Mouse (Mus musculus) gastrocnemius, postnatal 36 days (tissue): ENCODE measurements around the gene Abt1. TPM values are rescaled to one million over a fixed set of nuclear protein-coding genes. Genes with fewer than 3 reads are reported as not detected.

Experiments used
- DNase-seq, 2 experiments: peaks; one replicate each; pipeline ENCODE4 v3.0.0; 2022
- intact Hi-C: fragments of 180-260 bp; cut with DNase I; formaldehyde crosslinking; loops from one replicate; pipeline ENCODE4 v1.15.1; 2025
- long read RNA-seq, 2 experiments: library from polyadenylated mRNA; stranded (forward); transcript quantifications; one replicate each; pipeline ENCODE4 v2.0.0; 2021
- total RNA-seq, 2 experiments: library from RNA; stranded (reverse); gene quantifications; 2 replicates each; pipeline ENCODE4 v1.2.3; 2021

The Abt1 gene
- total RNA-seq = 1 to 10 TPM; 3.2 to 3.3 TPM
- long read RNA-seq, experiment 1, full-length matches to known transcripts = 12 of 12 reads
- long read RNA-seq, experiment 1, partial matches to known transcripts = 0 of 12 reads
- long read RNA-seq, experiment 1, other reads (novel, unspliced or antisense) = 0 of 12 reads
- long read RNA-seq, experiment 2, full-length matches to known transcripts = 17 of 18 reads
- long read RNA-seq, experiment 2, partial matches to known transcripts = 0 of 18 reads
- long read RNA-seq, experiment 2, other reads (novel, unspliced or antisense) = 1 of 18 reads

DNA sequence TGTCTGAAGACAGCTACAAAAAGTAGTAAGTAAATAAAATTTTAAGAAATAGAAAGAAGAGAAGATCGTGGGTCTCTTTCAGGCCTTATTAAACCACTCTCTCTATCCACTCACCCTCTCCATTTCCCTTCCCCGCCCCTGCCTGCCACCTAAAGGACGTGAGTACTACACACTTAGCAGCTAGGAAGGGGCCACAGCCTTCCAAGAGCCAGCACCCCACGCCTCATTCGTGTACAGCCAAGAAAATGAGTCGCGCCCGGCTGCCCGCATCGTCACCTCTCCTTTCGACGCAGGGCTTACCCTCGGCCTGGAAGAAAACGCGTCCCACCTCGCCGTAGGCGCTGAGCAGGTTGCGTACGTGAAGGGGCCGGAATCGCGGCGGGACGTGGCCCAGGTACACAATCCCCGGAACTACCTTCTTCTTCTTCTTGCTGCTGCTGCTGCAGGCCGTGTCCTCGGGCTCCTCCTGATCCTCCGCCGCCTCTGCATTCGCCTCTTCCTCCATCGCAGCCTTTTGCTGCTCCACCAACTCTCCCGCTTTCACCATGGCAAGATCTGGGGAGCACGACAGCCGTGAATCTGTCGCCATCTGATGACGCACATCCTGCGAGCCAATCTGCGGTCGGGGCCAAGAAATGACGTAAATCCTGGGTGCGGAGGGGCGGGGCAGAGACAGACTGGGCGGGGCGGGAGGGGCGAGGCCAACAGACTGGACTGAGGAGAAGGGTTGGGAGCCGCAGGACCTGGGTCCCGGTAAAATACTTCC is at the start of gene Abt1:
Abt1 (minus strand) TSS at position 581 of the 766 bp plus-strand sequence.
- peak; percentile 88 to 90 for DNase-seq
- intact Hi-C loops = loop anchor here (2.0 to 10.0 kb wide), 3 partner anchors 173 to 1709 kb away; partner anchors contain the start of genes Hist1h2ac, Hist1h2ai, Hist1h2bc and Hist1h2bl

DNA sequence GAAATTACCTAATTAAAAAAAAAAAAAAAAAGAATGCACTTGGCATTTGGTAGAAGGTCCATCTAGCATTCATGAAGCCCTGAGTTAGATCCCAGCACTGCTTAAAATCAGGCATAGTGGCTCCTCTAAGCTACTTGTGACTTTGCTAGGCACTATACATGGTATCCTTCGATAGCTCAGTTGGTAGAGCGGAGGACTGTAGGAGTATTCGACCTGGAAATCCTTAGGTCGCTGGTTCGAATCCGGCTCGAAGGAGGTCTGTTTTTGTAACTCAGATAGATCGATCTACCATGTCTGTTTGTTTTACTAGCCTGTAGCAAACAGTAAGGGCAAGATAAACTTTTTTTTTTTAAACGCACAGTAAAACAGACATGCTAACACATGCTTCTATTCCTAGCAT is 43.2 kb upstream of the Abt1 start:
- DNase-seq = peak in 1 of 2 experiments; percentile 21

DNA sequence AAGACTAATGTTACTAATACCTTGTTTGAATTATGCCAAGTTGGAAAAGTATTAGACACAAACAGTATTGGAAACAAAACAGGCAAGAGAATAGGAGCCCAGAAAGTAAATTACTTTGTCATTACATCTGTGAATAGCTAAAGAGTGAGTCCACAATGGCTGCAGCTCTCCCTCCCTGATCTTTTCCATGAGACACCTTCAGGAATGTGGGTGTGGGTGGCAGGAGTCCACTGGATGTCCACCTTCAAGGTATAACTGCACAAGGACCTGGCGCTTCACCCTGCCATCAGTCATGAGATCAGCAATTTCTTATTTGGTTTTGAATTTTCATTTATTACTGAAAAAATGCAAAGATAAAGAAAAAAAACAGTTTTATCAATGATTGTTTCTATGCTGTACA is 42.6 kb upstream of the Abt1 start:
- DNase-seq = no peak
- intact Hi-C loops = no loop called here

More for the DNA sequence above, 43.2 kb upstream of the Abt1 start:
- intact Hi-C loops = no loop called here

DNA sequence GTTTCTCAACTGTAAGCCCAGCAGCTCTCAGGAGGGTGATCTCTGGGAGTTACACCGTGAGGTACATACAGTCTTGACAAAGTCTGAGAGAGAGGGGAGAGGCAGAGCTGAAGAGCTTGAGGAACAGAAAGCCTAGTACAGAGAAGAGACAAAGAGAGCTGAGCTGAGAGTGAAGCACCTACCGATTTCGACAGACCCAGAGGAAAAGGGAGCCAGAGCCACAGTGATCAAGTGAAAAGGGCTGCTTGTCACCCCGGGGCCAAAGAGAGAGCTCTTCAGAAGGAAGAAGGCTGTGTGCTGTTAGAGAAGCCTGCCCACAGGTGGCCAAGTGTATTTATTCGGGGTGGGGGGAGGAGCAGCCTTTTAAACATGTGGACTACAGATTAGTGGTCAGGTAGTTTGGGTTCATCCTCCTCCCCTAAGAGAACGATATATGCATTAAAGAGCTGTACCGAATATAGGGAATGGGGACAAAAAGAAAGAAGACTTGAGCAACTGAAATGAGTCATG is 42.0 kb upstream of the Abt1 start, which contains the start of gene Btn1a1:
Btn1a1 (minus strand) TSS at position 302 of the 510 bp plus-strand sequence.
- intact Hi-C loops = no loop called here
- no peak for DNase-seq

DNA sequence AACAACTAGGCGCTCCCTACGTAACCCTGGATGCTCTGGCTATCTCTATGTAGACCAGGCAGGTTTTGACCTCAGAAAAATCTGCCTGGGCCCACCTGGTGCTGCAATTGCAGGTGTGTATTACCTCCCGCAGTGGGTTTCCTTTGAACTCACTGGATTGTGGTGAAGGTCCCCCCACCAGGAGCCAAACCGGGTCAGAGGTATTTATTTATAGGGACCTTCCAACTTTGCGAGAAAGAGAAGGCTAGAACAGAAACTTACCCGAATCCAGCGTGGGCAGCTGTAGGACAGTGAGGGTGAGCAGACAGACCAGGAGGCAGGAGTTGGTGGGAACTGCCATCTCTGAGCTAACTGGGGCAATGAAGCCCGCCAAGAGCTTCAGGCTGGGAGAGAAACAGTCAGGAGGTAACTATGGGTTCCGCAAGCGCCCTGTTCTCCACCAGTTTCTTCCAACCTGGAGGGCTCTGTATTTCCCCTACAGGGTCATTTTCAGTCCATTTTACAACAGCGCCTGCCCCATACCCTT is 41.2 kb upstream of the Abt1 start:
- intact Hi-C loops = loop anchor here (5.0 kb wide), 1 partner anchor 32 kb away; no protein-coding TSS in a partner anchor
- no peak for DNase-seq

DNA sequence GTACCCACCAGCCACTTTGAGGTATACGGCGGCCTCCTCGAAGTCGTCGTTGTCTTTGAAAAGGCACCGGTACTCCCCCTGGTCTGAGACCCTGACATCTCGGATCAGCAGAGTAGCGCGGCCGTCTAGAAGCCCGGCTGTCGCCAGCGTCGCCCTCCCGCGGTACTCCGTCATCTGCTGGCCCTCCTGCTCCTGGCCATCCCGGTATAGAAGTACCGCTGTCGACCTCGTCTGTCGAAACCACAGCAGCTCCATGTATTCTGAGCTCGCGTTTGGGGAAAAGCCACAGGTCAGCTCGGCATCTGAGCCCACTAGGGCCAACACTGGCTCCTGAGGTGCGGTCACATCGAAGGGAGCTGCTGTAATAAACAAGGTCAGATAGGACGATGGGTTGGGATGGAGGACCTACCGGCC is 40.6 kb upstream of the Abt1 start:
- DNase-seq = no peak
- intact Hi-C loops = loop anchor here (5.0 kb wide), 1 partner anchor 33 kb away; no protein-coding TSS in a partner anchor

DNA sequence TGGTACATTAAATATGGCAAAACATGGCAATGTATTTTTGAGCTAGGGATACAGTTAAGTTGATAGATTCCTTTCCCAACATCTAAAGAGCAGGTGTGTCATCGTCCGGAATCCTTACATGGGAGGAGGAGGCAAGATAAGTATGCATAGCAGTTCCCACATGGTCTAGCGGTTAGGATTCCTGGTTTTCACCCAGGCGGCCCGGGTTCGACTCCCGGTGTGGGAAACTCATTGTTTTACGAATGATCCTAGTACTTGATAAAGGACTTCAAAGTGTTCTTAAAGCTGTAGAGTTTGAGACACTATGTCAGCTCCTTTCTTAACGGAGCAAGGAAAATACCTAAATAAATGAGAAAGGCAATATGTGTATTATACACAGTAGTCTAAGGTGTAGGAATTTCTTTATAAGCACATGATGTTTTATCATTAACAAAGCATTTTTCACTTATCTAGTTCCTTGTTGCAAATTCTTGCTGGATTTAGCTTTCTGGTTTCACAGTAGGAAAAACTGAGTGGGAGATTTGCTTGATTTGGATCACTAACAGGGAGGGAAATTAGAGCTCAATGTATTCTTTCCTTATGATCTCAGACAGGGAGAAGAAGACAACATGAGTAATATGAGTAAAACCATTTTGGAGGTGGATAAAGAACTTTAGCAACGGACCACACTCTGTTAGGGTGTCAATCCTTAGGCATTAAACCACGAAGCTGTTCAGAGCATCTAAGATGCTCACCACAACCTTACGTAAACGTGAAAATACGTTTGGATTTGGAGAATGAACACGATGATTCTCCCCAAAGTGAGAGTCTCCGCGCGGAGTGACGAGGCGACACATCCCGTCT is 39.9 kb upstream of the Abt1 start:
- intact Hi-C loops = loop anchor here (5.0 kb wide), 1 partner anchor 34 kb away; no protein-coding TSS in a partner anchor
- DNase-seq = peak; percentile 52 to 59

DNA sequence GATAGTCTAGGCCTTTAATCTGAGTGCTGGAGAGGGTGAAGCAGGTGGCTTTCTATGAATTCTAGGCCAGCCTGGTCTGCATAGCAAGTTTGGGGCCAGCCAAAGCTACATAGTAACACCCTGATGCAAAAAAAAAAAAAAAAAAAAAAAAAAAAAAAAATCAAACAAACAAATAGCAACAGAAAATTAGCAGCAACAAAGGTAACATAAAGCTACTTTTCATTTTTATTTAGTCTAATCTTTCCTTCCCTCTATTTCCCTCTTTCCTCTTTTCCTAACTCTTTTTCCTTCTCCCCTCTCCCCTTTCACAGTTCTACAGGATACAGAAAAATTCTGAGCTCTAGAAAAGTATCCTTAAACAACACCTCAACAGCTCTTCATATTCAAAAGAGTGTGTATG is 39.0 kb upstream of the Abt1 start:
- intact Hi-C loops = loop anchor here (5.0 kb wide), 1 partner anchor 35 kb away; no protein-coding TSS in a partner anchor
- no peak for DNase-seq

DNA sequence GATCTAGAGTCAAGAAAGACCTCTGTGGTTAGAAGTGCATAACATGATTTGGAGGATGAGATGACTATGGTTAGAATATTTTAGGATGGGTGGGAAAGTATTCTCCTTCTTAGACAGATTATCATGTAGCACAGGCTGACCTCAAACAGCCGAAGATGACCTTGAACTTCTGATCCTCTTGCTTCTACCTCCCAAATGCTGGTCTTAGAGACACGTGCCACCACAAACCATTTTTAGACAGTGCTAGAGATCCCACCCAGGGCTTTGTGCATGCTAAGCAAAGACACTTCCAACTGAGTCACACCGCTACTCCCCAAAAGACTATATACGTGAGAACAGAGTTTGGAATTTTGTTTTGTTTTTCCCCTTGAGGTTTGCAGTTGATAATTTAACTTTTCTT is 38.4 kb upstream of the Abt1 start:
- intact Hi-C loops = loop anchor here (5.0 kb wide), 1 partner anchor 35 kb away; no protein-coding TSS in a partner anchor
- DNase-seq = no peak

DNA sequence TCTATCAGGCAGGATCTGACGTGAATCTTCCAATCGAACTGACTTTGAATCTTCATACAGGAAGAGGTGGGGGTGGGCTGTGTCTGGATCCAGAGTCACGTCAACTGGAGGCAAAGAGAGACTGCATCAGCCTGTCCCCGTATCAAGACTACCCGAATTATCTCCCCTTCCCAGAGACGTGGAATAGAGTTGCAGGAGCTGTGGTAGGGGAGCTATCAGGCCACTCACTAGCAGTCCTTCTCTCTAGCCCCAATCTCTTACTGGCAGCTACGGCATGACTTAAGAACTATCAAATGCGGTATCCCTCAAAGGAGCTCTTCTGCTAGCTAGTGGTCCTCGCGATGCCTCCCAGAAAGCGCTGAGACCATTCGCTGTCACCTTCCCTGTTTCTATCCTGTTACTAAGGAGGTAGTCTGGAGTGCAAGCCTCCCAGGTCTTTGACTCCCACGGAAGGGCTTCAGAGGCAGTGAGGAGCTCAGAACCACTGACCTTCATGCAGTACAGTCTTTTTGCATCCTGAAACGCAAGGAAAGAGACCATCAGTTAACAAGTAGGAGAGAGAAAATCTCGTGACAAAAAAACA is 35.7 kb upstream of the Abt1 start:
- intact Hi-C loops = no loop called here
- no peak for DNase-seq

DNA sequence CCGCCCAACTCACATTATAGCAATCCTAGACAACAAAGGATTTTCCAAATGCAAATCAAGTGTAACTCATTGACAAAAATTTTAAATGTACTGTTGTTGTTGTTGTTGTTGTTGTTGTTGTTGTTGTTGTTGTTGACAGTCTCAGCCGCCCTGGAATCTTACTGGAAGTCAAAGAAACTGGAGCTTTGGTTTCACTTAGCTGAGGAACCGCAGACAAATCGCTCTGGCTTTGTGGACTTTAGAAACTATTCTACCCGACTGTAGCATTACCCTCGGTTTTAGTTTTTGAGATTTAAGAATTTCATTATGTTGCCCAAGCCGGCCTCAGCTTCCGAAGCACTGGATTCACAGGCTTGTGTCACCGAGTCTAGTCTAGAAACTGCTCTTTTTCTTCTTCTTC is 30.3 kb upstream of the Abt1 start:
- intact Hi-C loops = no loop called here

DNA sequence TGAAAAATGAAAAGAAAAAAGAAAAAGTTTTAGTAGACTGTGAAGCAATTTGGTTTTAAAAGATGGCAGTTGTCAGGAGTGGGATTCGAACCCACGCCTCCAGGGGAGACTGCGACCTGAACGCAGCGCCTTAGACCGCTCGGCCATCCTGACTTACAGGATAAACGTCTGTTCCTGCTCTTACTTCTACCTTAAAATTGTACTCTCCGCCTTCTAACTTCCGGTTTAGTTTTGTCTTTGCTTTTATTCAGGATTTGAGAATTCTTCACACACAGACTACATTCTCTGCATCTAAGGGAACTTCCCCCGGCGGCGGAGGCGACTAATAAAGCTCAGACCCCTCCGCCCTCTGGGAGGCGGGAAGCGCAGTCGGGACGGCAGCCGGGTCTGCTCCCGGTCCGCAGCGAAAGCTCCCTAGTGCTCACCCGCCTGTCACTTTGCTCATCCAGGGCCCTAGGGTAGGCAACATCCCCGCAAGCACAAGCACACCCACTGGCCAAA is 29.7 kb upstream of the Abt1 start:
- intact Hi-C loops = no loop called here
- peak; percentile 58 to 72 for DNase-seq

More for the DNA sequence above, 30.3 kb upstream of the Abt1 start:
- DNase-seq = no peak

DNA sequence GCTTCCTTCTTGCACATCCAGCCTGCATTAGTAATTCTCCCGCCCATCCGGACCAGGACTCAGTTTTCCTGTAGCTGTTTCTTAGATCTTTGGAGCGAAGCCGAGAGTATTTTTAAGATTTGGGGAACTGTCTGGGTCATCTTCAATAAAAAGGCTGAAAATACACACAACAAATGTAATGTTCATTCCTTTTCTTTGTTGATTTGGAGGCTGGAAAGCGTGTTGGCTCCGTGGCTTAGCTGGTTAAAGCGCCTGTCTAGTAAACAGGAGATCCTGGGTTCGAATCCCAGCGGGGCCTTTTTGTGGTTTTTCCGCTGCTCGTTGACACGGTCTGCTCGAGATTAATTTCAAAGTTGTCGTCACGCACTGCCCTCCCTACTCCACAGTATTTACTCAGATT is 26.7 kb upstream of the Abt1 start:
- intact Hi-C loops = no loop called here
- DNase-seq = peak; percentile 65

DNA sequence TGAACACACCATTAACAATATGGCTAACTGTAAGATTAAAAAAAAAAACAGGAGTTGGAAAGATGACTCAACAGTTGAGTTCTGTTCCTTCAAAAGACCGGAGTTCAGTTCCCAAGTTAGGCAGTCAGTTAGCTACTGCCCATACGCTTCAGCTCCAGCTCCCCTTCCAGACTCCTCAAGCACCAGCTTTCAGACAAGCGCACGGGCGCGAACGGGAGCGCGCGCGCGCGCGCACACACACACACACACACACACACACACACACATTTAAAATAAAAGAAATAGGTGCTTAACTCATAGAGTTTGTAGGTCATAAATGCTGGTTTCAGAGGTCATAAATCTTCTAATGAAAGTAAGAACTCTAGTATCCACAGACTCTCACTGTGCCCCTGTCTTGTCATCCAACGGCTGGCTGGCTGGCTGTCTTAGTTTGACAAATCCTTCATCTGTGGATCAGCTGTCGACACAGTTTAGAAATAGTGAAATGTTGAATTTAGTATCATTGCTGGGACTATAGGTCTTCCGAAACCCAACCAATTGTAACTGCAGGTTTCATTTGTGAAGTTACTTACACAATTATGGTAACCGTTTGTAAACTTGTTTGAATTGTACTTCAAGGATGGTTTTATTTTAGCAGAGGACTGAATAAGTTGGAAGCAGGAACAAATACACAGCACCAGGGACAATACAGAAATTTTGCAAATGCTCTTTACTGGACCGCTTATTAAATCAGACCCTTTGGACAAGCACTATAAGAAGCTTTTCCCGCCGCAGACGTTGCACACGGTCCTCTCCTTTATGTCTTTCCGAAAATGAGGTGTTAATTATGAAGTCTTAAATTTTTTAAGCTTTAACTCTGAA is 25.8 kb upstream of the Abt1 start:
- intact Hi-C loops = loop anchor here (5.0 kb wide), 1 partner anchor 1427 kb away; no protein-coding TSS in a partner anchor
- peak in 1 of 2 experiments; percentile 25 for DNase-seq

DNA sequence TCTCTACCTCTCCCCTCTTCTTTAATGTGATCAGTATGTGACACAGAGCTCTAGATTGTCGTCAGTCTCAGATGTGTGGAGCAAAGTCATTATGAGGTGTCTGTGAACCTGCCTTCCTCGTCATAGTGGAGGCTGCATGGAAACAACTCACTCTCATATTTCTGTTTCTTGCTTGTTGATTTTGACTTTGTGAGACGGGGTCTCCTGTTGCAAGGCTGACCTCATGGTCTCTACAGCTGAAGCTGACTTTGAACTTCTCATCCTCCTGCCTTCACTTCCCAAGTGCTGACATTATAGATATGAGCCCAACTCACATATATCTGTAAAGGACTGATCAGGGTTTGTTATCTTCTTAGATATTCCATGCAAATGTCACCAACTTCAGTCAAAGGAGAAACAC is 25.1 kb upstream of the Abt1 start:
- no peak for DNase-seq
- intact Hi-C loops = loop anchor here (5.0 kb wide), 1 partner anchor 1426 kb away; no protein-coding TSS in a partner anchor

DNA sequence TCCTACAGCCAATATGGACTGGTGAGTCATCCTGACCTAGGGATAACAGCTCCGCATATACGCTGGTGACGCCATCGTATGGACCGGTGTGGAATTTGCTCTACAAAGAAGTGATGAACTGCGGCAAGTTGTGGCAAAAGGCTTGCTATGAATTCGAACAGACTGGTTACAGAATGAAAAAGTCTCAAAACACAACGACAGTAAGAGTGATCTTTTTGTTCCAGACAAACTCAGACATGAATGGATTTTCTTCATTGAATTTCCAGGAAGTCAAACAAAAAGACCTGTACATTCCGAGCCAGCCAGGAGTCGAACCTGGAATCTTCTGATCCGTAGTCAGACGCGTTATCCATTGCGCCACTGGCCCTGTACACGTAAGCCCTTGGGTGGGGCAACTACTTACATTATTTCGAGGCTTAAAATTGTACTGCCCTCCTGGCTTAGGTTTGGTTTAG is 22.9 kb upstream of the Abt1 start:
- intact Hi-C loops = loop anchor here (5.0 kb wide), 1 partner anchor 1424 kb away; no protein-coding TSS in a partner anchor
- DNase-seq = peak; percentile 51 to 77

DNA sequence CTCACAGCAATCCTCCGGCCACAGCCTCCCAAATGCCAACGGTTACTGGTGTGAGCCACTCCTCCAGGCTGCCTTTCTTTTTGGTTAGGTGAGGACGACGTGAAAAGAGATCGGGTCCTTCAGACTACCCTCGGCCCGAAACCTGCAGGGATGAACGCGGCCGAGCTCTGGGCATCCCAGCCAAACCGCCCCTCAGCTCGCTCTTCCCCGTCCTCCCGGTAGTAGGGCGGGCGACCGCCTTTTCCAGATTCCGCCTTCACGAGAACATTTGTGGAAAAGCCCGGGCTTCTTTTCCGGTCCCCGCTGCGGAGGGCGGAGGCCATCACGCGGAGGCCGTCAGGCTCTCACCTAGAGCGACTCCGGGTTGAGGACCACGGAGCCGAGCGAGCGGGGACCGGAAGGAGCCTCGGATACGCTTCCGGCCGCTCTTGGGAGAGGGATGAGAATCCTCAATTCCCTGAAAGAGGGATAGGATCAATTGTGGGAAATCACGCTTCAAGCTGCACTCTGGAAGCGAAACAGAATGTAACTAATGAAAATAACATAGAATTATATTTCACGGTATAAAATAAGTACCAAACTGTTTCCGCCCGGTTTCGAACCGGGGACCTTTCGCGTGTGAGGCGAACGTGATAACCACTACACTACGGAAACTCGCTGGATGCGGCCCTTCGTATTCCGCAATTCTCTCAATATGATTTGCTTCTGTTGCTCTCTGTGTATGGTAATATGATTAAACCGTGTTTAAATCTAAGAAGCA is 22.1 kb upstream of the Abt1 start:
- intact Hi-C loops = loop anchor here (5.0 kb wide), 1 partner anchor 1423 kb away; no protein-coding TSS in a partner anchor
- DNase-seq = peak; percentile 83 to 91
